Mouse (Mus musculus) embryonic facial prominence, embryonic 11.5 days (tissue): Measurements from ENCODE around the gene Plekha5. TPM values are rescaled to one million over a fixed set of nuclear protein-coding genes. Genes with fewer than 3 reads are reported as not detected.

Source experiments
- ATAC-seq: fragments of 200-750 bp; cut with Nextera tagmentation; replicated peaks from 2 replicates; pipeline ENCODE4 v1.8.0; 2017; ENCODE audit warnings: low read depth; ENCODE audit not compliant: insufficient number of reproducible peaks, low FRiP score, low TSS enrichment
- DNase-seq: peaks from one replicate; pipeline ENCODE4 v3.0.0-alpha.2; 2015; ENCODE audit warnings: low spot score
- H3K27ac ChIP-seq: fragments of 300-500 bp; sonication (generic); replicated peaks from 2 replicates; pipeline ENCODE4 v1.5.1; 2014; ENCODE audit warnings: mild to moderate bottlenecking, low read depth, low read length, control low read depth
- H3K27me3 ChIP-seq: fragments of 300-500 bp; sonication (generic); 2 replicates; pipeline ENCODE4 v1.6.1; 2014; ENCODE audit warnings: mild to moderate bottlenecking, low read length, moderate library complexity, mixed read lengths; ENCODE audit not compliant: control insufficient read depth, insufficient read depth
- H3K36me3 ChIP-seq: fragments of 300-500 bp; sonication (generic); replicated peaks from 2 replicates; pipeline ENCODE4 v1.6.1; 2014; ENCODE audit warnings: low read depth, mild to moderate bottlenecking, low read length, moderate library complexity, mixed read lengths; ENCODE audit not compliant: control insufficient read depth, insufficient read depth
- H3K4me1 ChIP-seq: fragments of 300-500 bp; sonication (generic); 2 replicates; pipeline ENCODE4 v1.6.1; 2014; ENCODE audit warnings: low read length, mixed read lengths; ENCODE audit not compliant: control insufficient read depth, insufficient read depth
- H3K4me2 ChIP-seq: fragments of 300-500 bp; sonication (generic); 2 replicates; pipeline ENCODE4 v1.6.1; 2014; ENCODE audit warnings: low read depth, mild to moderate bottlenecking, control low read depth, low read length, moderate library complexity
- H3K4me3 ChIP-seq: fragments of 300-500 bp; sonication (generic); 2 replicates; pipeline ENCODE4 v1.5.1; 2014; ENCODE audit warnings: low read depth, low read length, control low read depth
- H3K9ac ChIP-seq: fragments of 300-500 bp; sonication (generic); replicated peaks from 2 replicates; pipeline ENCODE4 v1.6.1; 2014; ENCODE audit warnings: mild to moderate bottlenecking, control low read depth, low read length
- H3K9me3 ChIP-seq: fragments of 300-500 bp; sonication (generic); replicated peaks from 2 replicates; pipeline ENCODE4 v1.6.1; 2016; ENCODE audit warnings: mild to moderate bottlenecking, low read length, inconsistent platforms, mixed read lengths; ENCODE audit not compliant: control insufficient read depth
- WGBS: fragments of 180-500 bp; shearing (Covaris S2); extraction: QIAGEN DNeasy Blood & Tissue Kit; methylation state at CpG from one replicate; pipeline ENCODE4 v1.1.7; 2014; 5-methylcytosine and 5-hydroxymethylcytosine counted together
- polyA plus RNA-seq: library from polyadenylated mRNA; unstranded; fragments of >200 nt; fragmentation: Nextera tagmentation; extraction: Ambion mirVana; gene quantifications from 2 replicates; pipeline ENCODE4 v1.2.1, GENCODE M21; 2014

The Plekha5 gene
- polyA plus RNA-seq, 1 experiment from 2014 or later = 56.2 TPM

DNA sequence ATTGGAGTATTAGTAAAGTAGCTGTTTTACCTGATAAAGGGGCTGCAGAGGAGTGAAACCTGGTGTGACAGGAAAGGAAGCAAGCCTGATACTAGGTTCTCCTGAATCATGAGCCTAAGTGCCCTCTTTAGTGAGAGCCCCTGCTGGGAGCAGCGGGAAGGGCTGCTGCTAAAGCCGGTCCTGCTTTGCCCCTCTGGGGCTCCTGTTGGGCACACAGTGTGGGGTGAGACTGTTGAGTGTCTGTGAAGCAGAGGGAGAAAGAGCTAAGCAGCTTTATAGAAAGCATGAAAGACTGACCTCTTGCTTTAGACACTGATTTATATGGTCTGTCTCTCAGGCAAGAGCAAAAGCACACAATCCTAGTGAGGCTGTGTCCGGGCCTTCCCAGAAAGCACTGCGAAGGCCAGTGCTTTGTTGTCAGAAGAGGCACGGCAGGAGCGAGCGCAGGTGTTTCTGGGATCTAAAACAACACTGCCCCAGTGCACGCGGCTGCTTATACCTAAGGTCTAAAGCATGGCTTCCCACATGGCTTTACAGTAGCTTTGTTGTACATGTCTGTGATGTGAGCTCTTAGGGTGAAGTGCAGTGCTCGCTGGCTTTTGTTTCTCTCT lies 21.1 kb downstream of the Plekha5 start:
- Histone ChIP-seq H3K9ac (peak overlapping the region; percentile 14; the same call in 1 of the 2 replicates), H3K4me3 (no peak overlapping the region), H3K27me3 (no peaks in the 10 kb centered on the region), H3K4me2 (no peak overlapping the region; the same call in 1 of the 2 replicates), H3K4me1 (no peaks in the 10 kb centered on the region), H3K9me3 (no peaks in the 10 kb centered on the region), H3K27ac (no peak overlapping the region), H3K36me3 (no peaks in the 10 kb centered on the region)
- WGBS = 41% methylated on average over 10 of the region's 10 CpGs
- DNase-seq = no peak
- ATAC-seq = no peak; the same call in 1 of the 2 replicates

- Histone ChIP-seq H3K9me3 (no peaks in the 10 kb centered on the region), H3K4me2 (no peak overlapping the region), H3K27ac (no peak overlapping the region), H3K4me3 (no peak overlapping the region), H3K36me3 (no peaks in the 10 kb centered on the region; the same call in 1 of the 2 replicates), H3K27me3 (no peaks in the 10 kb centered on the region), H3K4me1 (no peaks in the 10 kb centered on the region), H3K9ac (no peak overlapping the region)
- ATAC-seq (no peak), DNase-seq (no peak)
- WGBS = 92% methylated on average over 21 of the region's 21 CpGs
Observed at GRCm38 (mm10) chr6:140448010-140448739, 24.3 kb downstream of the Plekha5 start.

GRCm38 (mm10) chr6:140450693-140451092 lies 26.8 kb downstream of the Plekha5 start:
- Histone ChIP-seq H3K9ac (no peak overlapping the region), H3K27ac (no peak overlapping the region), H3K4me1 (no peaks in the 10 kb centered on the region), H3K27me3 (no peaks in the 10 kb centered on the region), H3K4me2 (no peak overlapping the region), H3K4me3 (no peak overlapping the region), H3K36me3 (no peaks in the 10 kb centered on the region; the same call in 1 of the 2 replicates), H3K9me3 (no peaks in the 10 kb centered on the region)
- 94% methylated on average over 5 of the region's 5 CpGs for WGBS
- ATAC-seq (no peak), DNase-seq (no peak)

DNA sequence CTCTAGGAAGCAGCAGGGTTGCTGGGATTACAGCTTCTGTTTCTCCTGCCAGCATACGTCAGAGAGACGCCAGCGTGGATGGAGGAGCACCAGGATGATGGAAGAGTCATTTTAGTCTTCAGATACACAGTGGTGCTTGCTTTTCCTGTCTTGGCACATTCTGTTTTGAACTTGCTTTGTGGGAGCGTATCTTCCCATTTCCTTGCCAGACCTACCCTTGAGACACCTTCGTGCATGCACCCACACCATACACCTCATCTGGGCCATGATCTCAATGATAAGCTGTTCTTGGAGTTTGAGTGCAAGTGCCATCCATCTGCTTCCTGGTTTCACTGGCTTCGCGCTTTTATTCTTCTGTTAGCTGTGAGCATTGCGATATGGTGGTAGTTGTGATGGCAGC lies 28.9 kb downstream of the Plekha5 start:
- 98% methylated on average over 8 of the region's 8 CpGs for WGBS
- no peak overlapping the region for H3K4me3 ChIP-seq
- H3K27me3 ChIP-seq = no peaks in the 10 kb centered on the region
- no peak for DNase-seq
- no peaks in the 10 kb centered on the region; the same call in 1 of the 2 replicates for H3K36me3 ChIP-seq
- no peak overlapping the region for H3K27ac ChIP-seq
- no peak for ATAC-seq
- H3K9me3 ChIP-seq = no peaks in the 10 kb centered on the region
- H3K4me1 ChIP-seq = no peaks in the 10 kb centered on the region
- no peak overlapping the region for H3K9ac ChIP-seq
- no peak overlapping the region for H3K4me2 ChIP-seq

GRCm38 (mm10) chr6:140453454-140453853 lies 29.6 kb downstream of the Plekha5 start:
- 88% methylated on average over 5 of the region's 5 CpGs for WGBS
- Histone ChIP-seq H3K4me2 (no peak overlapping the region), H3K4me1 (no peaks in the 10 kb centered on the region), H3K9me3 (no peaks in the 10 kb centered on the region), H3K27me3 (no peaks in the 10 kb centered on the region), H3K27ac (no peak overlapping the region), H3K36me3 (no peaks in the 10 kb centered on the region; the same call in 1 of the 2 replicates), H3K4me3 (no peak overlapping the region), H3K9ac (no peak overlapping the region)
- DNase-seq (no peak), ATAC-seq (no peak)

GRCm38 (mm10) chr6:140454388-140454787 lies 30.5 kb downstream of the Plekha5 start:
- Histone ChIP-seq H3K27ac (no peak overlapping the region), H3K9ac (no peak overlapping the region), H3K27me3 (no peaks in the 10 kb centered on the region), H3K36me3 (no peaks in the 10 kb centered on the region; the same call in 1 of the 2 replicates), H3K9me3 (no peaks in the 10 kb centered on the region), H3K4me3 (no peak overlapping the region), H3K4me1 (no peaks in the 10 kb centered on the region), H3K4me2 (no peak overlapping the region)
- DNase-seq (no peak), ATAC-seq (no peak)
- 86% methylated on average over 3 of the region's 3 CpGs for WGBS

GRCm38 (mm10) chr6:140455851-140456250 lies 32.0 kb downstream of the Plekha5 start:
- Histone ChIP-seq H3K27ac (no peak overlapping the region), H3K4me3 (no peak overlapping the region), H3K27me3 (no peaks in the 10 kb centered on the region), H3K36me3 (no peaks in the 10 kb centered on the region; the same call in 1 of the 2 replicates), H3K4me1 (no peaks in the 10 kb centered on the region), H3K9me3 (no peaks in the 10 kb centered on the region), H3K9ac (no peak overlapping the region), H3K4me2 (no peak overlapping the region)
- no peak for ATAC-seq
- no peak for DNase-seq
- 79% methylated on average over 3 of the region's 3 CpGs for WGBS
